Mouse (Mus musculus) spleen, embryonic (tissue): ENCODE measurements at regions not wholly inside any gene's neighbourhood (a gene's known extent, or its start where the extent isn't known, plus 50 kb on each side); places are given as distances from the start of the nearest gene placed in this dataset.
"Not testable (repeated sequence)": the region's sequence is repeated elsewhere in the genome, so short reads cannot be mapped to it uniquely, and the experiment has no call there.

Experiments
- CTCF ChIA-PET: fragments of 350-600 bp; sonication (Branson Sonifier 250); formaldehyde crosslinking; loops from one replicate; lab custom pipeline; 2022; lab: Charles Lee

DNA sequence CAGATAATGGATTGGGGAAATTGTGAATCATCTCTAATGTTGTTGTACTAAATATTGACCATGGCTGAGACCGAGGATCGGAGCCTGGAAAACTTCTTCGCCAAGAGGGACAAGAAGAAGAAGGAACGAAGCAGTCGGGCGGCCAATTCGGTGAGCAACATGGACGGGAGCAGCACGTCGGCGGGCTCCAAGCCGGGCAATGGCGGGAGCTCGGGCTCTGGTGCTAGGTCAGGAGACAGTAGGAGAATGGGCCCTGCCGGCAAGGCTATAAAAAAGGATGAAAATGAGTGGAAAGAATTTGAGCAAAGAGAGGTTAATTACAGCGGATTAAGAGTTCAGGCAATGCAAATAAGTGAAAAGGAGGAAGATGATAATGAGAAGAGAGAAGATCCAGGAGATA, 55.0 kb upstream of the Zfp990 start:
- CTCF ChIA-PET: not testable (repeated sequence)

DNA sequence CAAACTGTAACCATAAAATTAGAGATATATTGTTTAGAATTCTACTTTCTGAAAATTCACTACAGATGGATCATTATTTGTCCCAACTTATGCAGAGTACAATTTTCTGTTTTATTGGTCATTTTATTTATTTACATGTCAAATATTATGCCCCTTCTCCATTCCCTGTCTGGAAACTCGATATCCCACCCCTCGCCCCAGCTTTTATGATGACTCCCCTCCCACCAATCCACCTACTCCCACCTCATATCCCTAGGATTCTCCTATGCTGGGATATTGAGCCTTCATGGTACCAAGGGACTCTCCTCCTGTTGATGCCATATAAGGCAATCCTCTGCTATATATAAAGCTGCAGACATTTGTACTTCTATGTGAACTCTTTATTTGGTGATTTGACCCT, 62.0 kb upstream of the Zfp990 start:
- CTCF ChIA-PET: no interaction called here

DNA sequence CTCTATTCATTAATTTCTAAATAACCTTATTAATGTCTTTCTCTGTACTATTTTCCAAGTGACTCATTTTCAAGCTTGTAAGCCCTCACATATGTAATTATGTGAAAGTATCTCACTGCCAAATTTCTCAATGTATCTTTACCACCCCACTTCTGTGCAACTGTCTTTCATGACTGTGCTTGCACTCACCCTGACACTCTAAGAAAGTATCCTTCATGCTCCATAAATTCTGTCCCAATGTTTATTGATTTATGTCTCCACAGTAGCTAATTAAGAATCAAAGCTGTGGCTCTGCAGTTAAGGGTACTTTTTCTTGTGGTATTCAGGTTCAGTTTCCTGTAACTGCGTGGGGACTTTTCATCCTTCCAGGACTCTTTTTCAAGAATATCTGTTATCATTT, 73.8 kb upstream of the Zfp990 start:
- CTCF ChIA-PET: not testable (repeated sequence)

DNA sequence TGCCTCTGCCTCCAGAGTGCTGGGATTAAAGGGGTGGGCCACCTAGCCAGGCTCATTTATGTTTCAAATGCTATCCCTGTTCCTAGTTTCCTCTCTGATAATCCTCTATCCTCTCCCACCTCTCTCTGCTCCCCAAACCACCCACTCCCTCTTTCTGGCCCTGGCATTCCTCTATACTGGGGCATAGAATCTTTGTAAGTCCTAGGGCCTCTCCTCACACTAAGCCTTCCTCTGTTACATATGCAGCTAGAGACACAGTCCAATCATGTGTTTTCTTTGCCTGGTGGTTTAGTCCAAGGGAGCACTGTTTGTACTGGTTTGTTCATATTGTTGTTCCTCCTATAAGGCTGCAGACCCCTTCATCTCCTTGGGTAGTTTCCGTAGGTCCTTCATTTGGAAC, 76.0 kb upstream of the Zfp990 start:
- CTCF ChIA-PET: interaction anchor here (0.6 kb wide), 1 partner anchor 26 kb away, joined by 8 read pairs; no protein-coding TSS in a partner anchor

- CTCF ChIA-PET: no interaction called here
Observed at GRCm38 (mm10) chr4:145434071-145434470, 76.5 kb upstream of the Zfp990 start.

- CTCF ChIA-PET: not testable (repeated sequence)
Observed at GRCm38 (mm10) chr4:145433235-145433634, 77.3 kb upstream of the Zfp990 start.

- CTCF ChIA-PET: no interaction called here
Observed at GRCm38 (mm10) chr4:145431910-145432765, 78.4 kb upstream of the Zfp990 start.

DNA sequence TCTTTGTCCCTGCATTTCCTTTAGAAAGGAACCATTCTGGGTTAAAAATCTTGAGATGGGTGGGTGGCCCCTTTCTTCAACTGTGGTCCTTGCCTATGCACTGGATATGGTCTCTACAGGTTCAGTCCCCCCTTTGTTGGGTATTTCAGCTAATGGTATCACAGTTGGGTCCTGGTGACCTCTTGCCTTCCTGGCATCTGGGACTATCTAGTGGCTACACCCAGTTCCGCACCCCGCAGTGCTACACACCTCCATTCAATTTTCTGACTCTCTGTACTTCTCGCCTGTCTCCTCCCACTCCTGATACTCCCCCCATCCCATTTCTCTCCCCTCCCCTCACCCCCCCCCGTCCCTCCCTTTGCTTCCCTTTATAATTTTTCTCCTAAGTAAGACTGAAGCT, 92.7 kb upstream of the Zfp990 start:
- CTCF ChIA-PET: not testable (repeated sequence)

DNA sequence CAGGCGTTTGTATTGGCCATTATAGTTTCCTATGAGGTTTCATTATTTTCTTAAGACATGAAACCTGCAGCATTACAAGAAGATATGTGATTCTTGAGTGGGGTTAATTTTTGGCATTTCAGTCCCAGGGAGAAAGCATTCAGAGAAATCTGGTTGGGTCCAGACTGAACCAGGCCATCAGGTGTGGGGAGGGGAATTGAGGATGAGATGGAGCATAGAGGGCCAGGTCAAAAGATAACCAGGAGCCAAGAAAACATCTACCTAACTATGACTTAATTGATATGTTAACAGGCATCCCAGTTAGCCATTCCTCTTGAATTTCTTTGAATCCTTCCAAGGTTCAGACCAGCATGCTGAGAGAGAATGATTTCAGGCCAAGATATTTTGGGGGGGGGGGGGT, 96.2 kb upstream of the Tnfrsf8 start:
- CTCF ChIA-PET: no interaction called here

DNA sequence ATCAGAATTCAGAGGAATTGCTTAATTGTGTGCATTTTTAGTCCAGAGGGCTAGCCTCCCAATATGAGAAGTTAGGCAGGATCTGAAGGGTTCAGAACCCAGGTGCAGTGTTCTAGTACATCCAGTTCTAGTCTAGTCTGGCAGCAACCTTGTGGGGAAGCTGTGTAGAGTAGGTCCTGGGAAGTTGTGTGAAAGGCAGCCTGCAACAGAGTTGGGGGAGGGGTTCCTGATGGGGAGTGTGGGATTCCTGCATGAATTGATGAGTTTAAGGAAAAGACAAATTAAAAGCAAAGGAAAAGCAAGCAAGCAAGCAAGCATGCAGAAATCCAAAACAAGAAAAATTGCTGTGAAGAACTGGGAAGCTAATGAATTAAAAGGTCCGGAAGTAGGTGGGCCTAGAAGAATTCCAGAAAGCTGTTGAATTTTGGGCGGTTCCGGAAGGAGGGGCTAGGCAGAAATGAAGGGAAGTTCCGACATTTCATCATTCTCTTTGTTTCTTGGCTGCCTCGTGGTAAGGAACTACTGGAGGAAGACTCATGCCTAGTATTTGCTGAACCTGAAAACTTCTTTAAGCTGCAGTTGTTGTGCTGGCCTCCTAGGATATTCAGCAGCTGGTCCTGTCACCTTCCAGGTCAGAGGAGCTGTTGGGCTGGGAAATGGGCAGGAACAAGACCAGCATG, 95.0 kb upstream of the Tnfrsf8 start:
- CTCF ChIA-PET: no interaction called here

DNA sequence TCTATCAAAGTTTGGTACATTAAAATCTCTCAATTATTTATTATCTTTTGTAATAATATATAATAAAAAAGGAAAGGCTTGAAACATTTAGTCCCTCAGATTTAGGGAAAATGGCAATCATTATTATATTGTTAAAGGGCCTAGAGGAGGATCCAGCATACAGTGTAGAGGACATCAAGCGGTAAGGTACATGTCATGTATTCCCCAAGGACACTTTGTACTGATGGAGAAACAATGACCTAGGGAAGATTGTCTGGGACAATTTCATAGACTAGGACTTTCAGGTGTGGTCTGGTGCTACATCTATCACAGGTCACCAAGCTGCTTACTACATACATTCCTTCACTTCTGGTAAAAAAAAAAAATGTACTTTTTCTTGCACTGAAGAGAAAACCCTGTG, 91.1 kb upstream of the Tnfrsf8 start:
- CTCF ChIA-PET: not testable (repeated sequence)

DNA sequence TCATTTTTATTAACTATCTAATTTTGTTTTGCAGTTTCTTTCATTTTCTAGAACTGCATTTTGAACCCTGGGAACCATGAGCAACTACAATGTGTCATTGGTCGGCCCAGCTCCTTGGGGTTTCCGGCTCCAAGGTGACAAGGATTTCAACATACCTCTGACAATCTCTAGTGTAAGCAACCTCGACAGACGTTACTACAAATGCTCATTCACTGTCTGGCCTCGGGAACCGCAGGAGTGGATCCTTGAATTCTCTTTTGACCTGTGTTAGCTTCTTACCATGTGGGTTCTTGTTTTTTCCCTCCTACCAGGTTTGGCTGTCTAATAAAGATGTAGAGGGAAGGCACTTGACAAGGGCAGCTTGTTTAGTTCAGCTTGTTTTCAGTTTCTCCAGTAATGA, 89.3 kb upstream of the Tnfrsf8 start:
- CTCF ChIA-PET: not testable (repeated sequence)

DNA sequence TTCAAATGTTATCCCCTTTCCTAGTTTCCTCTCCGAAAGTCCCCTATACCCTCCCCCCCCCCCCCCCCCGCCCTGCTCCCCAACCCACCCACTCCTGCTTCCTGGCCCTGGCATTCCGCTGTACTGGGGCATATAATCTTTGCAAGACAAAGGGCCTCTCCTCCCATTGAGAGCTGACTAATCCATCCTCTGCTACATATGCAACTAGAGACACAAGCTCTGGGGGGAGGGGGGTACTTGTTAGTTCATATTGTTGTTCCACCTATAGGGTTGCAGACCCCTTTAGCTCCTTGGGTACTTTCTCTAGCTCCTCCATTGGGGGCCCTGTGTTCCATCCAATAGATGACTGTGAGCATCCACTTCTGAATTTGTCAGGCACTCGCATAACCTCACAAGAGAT, 63.9 kb upstream of the Tnfrsf8 start:
- CTCF ChIA-PET: not testable (repeated sequence)

- CTCF ChIA-PET: not testable (repeated sequence)
Observed at GRCm38 (mm10) chr4:145377306-145378067, 62.5 kb upstream of the Tnfrsf8 start.

DNA sequence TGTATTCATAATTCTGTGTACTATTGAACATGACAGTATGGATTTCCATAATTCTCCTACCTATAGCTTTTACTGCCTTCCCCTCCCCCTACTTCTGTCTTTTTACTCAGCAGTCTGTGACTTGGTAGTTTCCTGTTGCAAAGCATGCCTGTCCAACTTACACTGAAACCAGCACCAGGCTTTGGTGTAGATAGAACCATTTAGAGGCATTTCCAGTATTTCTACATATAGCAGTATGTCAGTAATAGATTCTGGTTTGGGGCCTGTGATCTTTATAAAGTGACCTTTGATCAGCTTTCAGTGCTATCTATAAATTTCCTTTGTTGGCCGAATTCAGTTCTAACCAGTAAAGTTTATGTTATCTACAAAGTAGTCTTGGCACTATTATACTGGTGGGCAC, 54.8 kb upstream of the Tnfrsf8 start:
- CTCF ChIA-PET: no interaction called here

GRCm38 (mm10) chr4:145367274-145367822, 52.4 kb upstream of the Tnfrsf8 start:
- CTCF ChIA-PET: no interaction called here

- CTCF ChIA-PET: no interaction called here
Observed at GRCm38 (mm10) chr4:145366301-145366700, 51.3 kb upstream of the Tnfrsf8 start.

- CTCF ChIA-PET: not testable (repeated sequence)
Observed at GRCm38 (mm10) chr4:145365793-145366192, 50.8 kb upstream of the Tnfrsf8 start.
